Mouse (Mus musculus) heart, postnatal 4 days (tissue): ENCODE data around the gene Wdhd1. TPM values are rescaled to one million over a fixed set of nuclear protein-coding genes. Genes with fewer than 3 reads are reported as not detected.

Experiments
- DNase-seq: peaks from one replicate; pipeline ENCODE4 v3.0.0; 2021
- total RNA-seq, 2 experiments: library from RNA; stranded (reverse); gene quantifications; 2 replicates each; pipeline ENCODE4 v1.2.3; 2021

Wdhd1 gene
- total RNA-seq, 2 experiments from 2014 or later: 11.4 to 13.1 TPM

- DNase-seq: no peak
These were observed 56.2 kb downstream of the Wdhd1 start for GRCm38 (mm10) chr14:47220231-47221025.

DNA sequence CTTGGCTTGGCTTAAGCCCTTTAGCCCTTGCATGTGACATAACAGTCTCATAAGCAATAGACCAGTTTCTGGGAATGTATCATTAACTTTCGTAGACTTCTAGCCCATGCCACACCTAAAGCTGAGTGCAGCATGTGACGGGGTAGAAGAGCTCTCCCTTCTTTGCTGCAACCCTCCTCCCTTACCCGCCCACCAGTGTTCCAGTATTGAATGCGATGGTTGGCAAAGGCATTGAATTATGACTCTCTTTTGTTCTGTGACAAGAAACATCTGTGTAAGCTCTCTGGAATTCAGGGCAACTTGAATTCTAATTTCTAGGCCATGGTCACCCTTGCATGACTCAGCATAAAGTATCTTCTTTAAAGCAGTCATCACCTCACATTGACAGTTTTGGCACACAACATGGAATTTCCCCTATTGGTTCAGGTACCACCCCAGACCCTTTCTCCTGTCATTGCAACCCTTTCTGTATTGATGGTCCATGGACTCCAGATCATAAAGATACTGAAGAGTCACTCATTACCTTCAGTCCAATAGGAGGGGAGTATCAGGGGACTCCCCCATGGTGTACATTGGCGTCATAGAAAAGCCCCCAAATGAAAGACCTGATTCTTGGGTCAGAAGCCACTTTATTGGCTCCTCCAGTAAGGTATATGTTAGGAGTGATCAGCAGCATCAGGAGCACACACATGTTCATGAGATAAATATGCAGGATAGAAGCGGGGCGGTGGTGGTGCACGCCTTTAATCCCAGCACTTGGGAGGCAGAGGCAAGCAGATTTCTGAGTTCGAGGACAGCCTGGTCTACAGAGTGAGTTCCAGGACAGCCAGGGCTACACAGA is 57.7 kb downstream of the Wdhd1 start:
- DNase-seq: no peak

DNA sequence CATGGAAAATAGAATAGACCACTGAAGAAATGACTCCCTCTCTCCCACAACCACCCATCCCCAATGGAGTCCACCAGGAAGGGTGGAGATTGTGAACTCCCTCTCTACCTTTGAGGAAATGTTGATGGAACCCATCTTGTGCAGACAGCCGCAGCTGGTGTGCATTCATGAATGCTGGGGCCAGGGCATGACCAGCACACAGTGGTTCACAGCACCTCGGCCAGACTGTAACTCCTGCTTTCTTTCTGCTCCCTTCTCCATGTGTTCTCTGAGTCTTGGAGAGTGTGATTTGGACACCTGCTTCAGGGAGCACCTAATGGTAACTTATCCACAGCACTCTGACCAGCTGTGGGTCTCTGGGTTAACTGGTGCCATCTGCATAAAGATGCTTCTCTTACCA is 60.1 kb downstream of the Wdhd1 start:
- DNase-seq: no peak

DNA sequence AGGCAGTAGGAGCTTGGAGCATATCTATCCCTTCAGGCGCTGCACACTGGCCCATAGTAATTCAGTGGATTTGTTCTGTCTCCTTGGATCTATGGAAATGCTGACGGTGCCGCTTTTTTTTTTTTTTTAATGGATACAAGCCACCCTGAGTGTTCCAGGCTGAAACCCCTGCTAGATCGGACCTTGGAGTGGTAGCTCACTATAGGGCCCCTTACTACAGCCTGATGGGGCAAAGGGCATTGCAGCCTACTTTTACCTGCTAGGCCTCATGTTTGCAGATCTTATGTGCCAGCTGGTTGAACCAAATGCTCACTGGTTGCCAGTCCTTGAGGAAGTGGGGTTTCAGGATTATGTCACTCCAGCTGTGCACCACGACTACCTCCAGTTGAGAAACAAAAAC is 62.3 kb downstream of the Wdhd1 start:
- DNase-seq: no peak

- no peak for DNase-seq
These were observed 63.4 kb downstream of the Wdhd1 start for GRCm38 (mm10) chr14:47213305-47213704.

DNA sequence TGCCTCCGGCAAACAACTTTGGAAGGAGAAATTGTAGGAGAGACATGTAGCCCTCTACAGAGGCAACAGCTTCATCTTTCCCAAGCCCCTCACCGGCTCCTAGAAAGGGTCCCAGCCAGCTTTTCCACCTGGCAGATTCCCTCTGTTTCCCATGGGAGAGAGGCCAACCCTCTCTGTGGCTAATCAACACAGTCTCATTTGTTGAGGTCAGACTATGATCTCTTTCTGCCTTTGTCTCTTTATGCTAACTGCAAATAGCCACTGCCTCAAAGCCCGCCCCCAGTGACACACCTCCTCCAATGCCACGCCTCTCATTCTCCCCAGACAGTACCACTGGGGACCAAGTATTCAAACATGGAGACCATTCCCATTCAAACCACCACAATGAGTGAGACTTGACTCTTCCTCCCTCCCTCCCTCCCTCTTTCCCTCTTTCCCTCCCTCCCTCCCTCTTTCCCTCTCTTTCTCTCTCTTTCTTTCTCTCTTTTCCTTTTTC is 66.9 kb downstream of the Wdhd1 start:
- DNase-seq: no peak

GRCm38 (mm10) chr14:47208564-47209493 is 67.8 kb downstream of the Wdhd1 start:
- DNase-seq: no peak

DNA sequence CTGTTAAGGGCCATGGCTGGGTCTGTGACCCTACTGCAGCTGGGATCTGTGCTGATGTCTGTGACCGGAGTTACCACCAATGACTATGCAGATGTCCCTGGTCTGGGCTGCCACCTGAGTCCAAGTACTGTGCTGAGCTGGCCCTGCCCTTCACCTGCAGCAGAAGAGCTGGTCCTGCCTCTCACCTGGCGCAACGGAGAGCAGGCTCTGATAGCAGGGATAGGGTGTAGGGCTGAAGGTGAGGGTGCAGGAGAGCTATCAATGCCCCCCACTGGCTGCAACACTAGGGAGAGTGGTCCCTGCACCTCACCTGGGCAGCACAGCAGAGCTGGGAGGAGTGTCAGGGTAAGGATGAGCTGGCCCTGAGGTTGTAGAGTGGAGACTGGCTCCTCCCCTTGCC is 70.1 kb downstream of the Wdhd1 start:
- no peak for DNase-seq

- DNase-seq: no peak
These were observed 71.2 kb downstream of the Wdhd1 start for GRCm38 (mm10) chr14:47205270-47205972.

DNA sequence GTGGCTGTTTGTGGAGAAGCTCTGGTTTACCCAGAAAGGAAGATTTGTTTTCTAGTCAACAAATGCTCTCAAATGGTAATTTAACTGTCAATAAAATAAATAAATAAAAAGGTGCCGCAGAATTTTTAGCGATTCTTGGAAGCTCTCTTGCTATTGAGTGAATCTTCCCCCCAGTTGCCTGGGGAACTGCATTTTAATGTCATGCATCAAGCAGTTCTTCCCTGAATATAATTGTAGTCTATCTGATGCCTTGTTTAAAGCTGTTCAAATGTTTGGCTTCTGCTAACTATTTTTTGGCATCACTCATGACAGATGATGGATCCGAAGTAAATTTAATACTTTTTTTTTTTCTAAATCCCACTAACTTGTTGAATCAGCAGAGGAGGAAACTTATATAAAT is 79.3 kb downstream of the Wdhd1 start:
- no peak for DNase-seq

DNA sequence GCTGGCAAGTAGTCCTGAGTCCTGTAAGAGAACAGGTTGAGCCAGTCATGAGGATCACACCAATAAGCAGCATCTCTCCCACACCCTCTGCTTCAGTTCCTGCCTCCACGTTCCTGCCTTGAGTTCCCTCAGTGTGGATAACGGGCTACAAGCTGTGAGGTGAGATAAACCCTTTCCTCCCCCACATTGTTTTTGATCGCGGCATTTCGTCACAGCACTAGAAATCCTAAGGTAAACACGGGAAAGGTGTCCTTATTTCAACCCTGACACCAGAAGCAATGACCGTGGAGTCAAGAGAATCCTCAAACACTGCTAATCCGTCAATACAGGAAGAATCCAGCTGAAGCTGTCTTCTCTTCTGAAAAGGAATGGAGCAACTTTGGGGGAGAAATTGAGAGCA is 79.9 kb downstream of the Wdhd1 start:
- no peak for DNase-seq

GRCm38 (mm10) chr14:47194096-47194495 is 82.6 kb downstream of the Wdhd1 start:
- no peak for DNase-seq

DNA sequence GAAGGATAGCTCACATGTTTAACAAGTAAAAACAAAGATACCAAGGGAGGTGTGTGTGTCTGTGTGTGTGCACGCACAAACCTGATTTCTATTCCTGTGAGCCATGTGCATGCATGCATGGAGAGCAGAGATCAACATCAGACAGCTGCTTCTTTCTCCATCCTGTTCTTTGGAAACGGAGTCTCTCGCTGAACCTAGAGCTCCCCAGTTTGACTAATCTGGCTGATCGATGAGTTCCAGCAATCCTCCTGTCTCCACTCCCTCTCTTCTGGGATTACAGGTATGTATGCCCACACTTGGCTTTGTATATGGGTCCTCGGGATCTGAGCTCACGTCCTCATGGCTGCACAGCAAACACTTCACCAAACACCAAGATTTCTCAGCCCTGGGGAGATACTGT is 83.2 kb downstream of the Wdhd1 start:
- no peak for DNase-seq

DNA sequence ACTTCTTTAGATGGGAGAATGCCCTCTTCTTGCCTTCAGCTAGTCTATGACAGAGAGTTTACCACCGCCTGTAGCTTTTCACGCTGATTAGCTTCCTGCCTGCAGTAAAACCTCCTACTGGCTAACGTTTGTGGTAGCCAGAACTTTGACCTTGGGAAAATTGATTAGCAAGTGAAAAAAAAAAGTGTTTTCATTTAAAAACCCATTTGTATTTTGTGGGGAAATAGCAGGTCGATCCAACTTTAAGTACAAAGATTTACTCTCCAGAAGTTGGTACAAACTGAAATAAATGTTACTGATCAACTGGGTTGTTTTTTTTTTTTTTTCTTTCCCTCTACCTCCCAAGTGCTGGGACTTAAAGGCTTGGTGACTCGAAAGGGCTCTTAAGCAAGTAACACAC is 84.8 kb downstream of the Wdhd1 start:
- DNase-seq: no peak

Other genes starting within 250 kb of the Wdhd1 start
- gene Gch1, start 87.4 kb downstream of the Wdhd1 start, total RNA-seq: 1 to 10 TPM; 7.4 TPM
- 10 to 100 TPM; 17.6 to 18.2 TPM for gene Socs4, start 74 bp upstream of the Wdhd1 start, total RNA-seq
- 10 to 100 TPM; 68.9 to 73.5 TPM for gene Mapk1ip1l, start 21.4 kb upstream of the Wdhd1 start, total RNA-seq
- gene Lgals3, start 90.9 kb upstream of the Wdhd1 start, total RNA-seq: 1 to 10 TPM; 2.6 to 3.5 TPM
- gene Dlgap5, start 141.6 kb upstream of the Wdhd1 start, total RNA-seq: 10 to 100 TPM; 26.5 to 35.0 TPM
- gene Fbxo34, start 173.6 kb upstream of the Wdhd1 start, total RNA-seq: 10 to 100 TPM; 20.4 to 22.3 TPM